Mouse (Mus musculus): ENCODE data around the gene Arhgap45.

DNA sequence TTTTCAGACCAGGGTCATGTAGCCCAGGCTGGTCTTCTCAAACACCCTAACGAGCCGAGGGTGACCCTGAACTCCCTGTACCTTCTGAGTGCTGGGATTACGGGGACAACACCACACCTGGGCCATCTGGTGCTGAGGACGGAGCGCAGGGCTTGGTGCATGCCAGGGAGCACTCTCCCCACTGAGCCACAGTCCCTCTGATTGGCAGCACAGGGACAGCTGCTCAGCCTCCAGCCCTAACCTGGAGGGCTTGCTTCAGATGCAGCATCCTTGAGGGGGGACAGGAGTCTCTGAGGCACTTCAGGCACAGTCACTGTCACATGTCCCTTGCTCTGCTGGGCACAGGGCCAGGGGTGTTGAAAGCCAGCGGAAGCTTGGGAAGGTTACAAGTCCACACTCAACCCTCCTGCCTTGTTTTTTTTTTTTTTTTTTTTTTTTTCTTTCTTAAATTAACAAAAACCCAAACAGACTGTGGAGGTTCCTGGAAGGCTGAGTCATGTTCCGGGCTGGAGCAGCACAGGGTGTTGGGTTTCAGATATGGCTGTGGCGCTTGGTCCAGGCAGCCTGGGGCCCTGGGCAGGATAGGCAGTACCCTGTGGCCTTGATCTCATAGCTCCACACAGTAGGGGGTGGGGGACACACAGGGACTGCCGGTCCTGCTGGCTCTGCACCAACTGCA, 54.5 kb downstream of the Arhgap45 start:
- no peak for TF ChIP-seq CTCF (conservative IDR thresholded peaks at IDR 0.05; ENCODE audit: low read length)
- TF ChIP-seq NANOG (IDR thresholded peaks at IDR 0.05; ENCODE audit: borderline replicate concordance, low read length): no peak
- no peak for TF ChIP-seq POU5F1 (IDR thresholded peaks at IDR 0.05; ENCODE audit: borderline replicate concordance, low read length)
